Mouse (Mus musculus) lung, adult 2 months (tissue): ENCODE data around the gene Tcf7l1.

Source experiments
- CTCF ChIP-seq: fragments of 200-500 bp; IDR thresholded peaks from 2 replicates; pipeline ENCODE4 v1.5.1; 2011; ENCODE audit warnings: mild to moderate bottlenecking, low read length, control low read depth; ENCODE audit not compliant: insufficient read depth
- POLR2A ChIP-seq: fragments of 200-500 bp; IDR thresholded peaks from 2 replicates; pipeline ENCODE4 v1.6.1; 2011; ENCODE audit warnings: low read depth, mild to moderate bottlenecking, control low read depth, low read length, borderline replicate concordance; ENCODE audit errors: extremely low read depth

GRCm38 (mm10) chr6:72714250-72714649, 74.8 kb downstream of the Tcf7l1 start:
- TF ChIP-seq CTCF (no peak), POLR2A (no peak)
